Mouse (Mus musculus) ovary, adult 10 weeks (tissue): ENCODE data around the gene Itga3. TPM values are rescaled to one million over a fixed set of nuclear protein-coding genes. Genes with fewer than 3 reads are reported as not detected.

Source experiments
- polyA plus RNA-seq: library from polyadenylated mRNA; stranded (reverse); fragments of 350-450 nt; fragmentation: Illumina TruSeq; extraction: RNeasy Lipid Tissue Mini Kit (QIAGEN cat#74804); gene quantifications from one replicate; pipeline ENCODE4 v1.2.3, GENCODE M21; 2014

The Itga3 gene
- polyA plus RNA-seq, result 0.68 TPM

DNA sequence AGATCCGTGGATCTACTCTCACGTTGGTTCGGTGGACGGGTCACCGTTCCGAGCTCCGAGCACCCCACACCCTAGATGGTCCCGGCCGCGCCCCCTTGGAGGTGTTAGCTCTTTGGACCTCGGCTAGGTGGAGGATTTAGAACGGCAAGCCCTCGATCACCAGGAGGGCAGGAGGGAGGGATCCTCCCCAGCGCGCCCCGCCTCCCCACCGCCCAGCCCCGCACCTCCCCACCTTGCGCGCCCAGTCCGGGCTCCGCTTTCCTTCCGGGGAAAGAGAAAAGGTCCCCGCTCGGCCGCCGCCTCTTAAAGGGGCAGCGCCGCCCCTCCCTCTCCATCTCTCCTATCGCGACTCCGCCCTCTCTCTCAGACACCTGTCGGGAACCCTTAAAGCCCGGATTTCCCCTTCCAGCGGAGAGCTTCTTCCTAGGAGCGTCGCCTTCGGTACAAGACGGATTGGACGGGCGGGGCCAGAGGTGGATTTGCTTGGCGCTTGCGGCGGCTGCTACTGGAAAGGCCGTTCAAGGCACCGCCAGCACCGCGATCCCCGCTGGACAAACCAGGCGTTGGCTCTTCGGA is at the start of gene Itga3:
Gene Itga3, minus strand, starts transcription at position 266 of the 576 bp plus-strand sequence.

DNA sequence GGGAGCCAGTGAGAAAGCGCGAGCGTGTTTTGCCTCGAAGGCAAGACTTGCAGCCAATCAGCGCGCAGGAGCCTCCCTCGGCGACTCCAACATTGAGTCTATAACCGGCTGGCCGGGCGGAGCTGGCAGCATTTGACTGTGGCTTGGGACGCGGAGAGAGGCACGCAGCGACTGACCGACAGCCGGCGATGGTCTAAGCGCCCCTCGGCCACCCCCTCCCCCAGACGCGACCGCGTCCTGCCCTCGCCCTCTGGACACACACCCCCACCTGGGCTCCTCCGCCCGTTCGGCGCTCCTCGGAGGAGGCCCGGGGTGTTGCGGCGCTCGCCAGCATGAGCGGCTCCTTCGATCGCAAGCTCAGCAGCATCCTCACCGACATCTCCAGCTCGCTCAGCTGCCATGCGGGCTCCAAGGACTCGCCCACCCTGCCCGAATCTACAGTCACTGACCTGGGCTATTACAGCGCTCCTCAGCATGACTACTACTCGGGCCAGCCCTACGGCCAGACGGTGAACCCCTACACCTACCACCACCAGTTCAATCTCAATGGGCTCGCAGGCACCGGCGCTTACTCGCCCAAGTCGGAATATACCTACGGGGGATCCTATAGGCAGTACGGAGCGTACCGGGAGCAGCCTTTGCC is 43.5 kb upstream of the Itga3 start, which contains the start of gene Dlx3:
Gene Dlx3, plus strand, starts transcription at position 130 of the 643 bp plus-strand sequence.

DNA sequence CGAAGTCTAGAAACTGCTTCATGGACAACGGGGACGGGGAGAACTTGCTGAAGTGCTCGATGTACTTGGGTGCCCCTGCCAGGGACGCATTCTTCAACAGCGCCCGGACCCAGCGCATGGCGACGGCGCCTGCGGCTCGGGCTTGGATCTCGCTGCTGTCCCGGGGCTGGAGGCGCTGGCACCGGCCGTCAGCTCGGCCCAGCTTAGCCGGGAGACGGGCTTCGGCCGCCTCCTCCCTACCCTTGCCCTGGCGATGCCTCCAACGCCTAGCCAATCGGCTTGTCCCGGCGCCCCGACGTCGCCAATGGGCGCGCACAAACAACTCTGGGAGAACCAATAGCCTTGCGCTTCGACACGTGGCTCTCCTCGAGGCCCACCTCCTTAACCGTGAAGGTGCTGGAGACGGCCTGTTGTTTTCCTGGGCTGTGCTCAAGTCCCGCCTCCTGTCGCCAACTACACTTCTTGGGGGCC is 35.4 kb downstream of the Itga3 start, which contains the start of gene Pdk2:
Gene Pdk2, minus strand, starts transcription at position 216 of the 471 bp plus-strand sequence.

DNA sequence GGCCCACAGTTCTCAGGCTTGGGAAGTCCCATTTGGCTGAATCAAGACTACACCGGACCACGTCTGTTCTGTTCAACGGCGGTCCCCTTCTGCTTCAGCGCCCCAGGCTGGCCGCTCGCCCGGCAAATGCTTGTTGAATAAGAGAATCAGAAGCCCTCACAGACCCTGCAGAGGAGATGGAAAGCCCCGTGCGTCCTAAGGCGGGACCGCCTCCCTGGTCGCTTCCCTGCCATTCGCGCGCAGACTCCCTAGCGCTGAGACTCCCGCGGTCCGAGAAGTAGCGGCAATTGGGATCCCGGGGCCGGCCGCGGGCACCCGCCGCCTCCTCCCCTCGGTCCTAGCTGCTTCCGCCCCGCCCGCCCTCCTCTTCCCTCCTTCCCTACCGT is 67.0 kb downstream of the Itga3 start, which contains the start of gene Samd14:
Gene Samd14, plus strand, starts transcription at position 251 of the 386 bp plus-strand sequence.

Other genes starting within 250 kb of the Itga3 start
- 54.4 TPM for gene Col1a1, start 140.6 kb downstream of the Itga3 start, polyA plus RNA-seq
- not detected for gene Hils1, start 109.2 kb downstream of the Itga3 start, polyA plus RNA-seq
- not detected for gene Sgca, start 100.5 kb downstream of the Itga3 start, polyA plus RNA-seq
- 19.2 TPM for gene Ppp1r9b, start 85.8 kb downstream of the Itga3 start, polyA plus RNA-seq
- not detected for gene Samd14, start 66.9 kb downstream of the Itga3 start, polyA plus RNA-seq
- 1.9 TPM for gene Pdk2, start 35.4 kb downstream of the Itga3 start, polyA plus RNA-seq
- not detected for gene Dlx3, start 43.3 kb upstream of the Itga3 start, polyA plus RNA-seq
- gene Dlx4, start 69.5 kb upstream of the Itga3 start, polyA plus RNA-seq, result not detected
- gene Tac4, start 184.7 kb upstream of the Itga3 start, polyA plus RNA-seq, result not detected
- 66.1 TPM for gene Kat7, start 233.4 kb upstream of the Itga3 start, polyA plus RNA-seq